Mouse (Mus musculus): ENCODE data around the gene Lsm12.

DNA sequence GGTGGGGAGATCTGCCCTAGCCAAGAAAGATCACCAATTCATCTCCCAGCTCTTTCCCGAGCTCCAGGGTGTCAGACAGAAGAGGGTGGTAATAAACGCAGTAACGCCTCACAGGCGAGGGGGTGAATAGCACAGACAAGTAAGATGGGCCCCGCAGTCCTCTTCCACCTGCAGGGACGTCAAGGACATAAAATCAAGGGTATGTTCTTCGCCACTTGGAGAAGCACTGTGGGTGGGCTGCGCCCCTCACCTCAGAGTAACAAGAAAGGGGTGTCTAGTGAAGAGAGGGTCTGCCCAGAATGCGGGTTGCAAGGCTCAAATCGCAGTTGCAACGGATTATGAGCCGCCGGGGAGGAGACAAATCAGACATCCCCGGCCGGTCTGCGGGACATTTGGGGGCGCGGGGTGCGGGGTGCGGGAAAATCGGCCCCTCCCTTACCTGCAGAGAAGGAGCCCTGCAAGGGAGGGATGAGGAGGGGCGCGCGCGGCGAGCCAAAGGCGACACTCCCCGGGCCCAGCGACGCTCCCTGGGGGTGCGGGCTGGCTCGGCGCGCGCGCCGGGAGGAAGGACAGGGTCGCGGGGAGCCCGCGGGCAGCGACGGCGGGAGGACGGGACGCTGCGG is 44.3 kb upstream of the Lsm12 start:
- TF ChIP-seq CTCF (conservative IDR thresholded peaks at IDR 0.05; ENCODE audit: insufficient read depth, insufficient read length, low read depth, low read length), result no peak
- TF ChIP-seq POLR2A (IDR thresholded peaks at IDR 0.05; ENCODE audit: low read depth, low read length), result no peak
